Mouse (Mus musculus): ENCODE data around the gene Cops4. TPM values are rescaled to one million over a fixed set of nuclear protein-coding genes. Genes with fewer than 3 reads are reported as not detected.

Cops4 gene
- 19.4 and 27.5 TPM in 2 replicates for total RNA-seq (2015; ENCODE audit: low replicate concordance)
- 19.7 and 30.5 TPM in 2 replicates for total RNA-seq (2017; ENCODE audit: low replicate concordance)

GRCm38 (mm10) chr5:100518049-100519026, at the start of gene Cops4:
TSS of gene Cops4 (plus strand) at chr5:100518309.
- peak; percentile 98 for ATAC-seq (replicated peaks; ENCODE audit: low FRiP score, poor library complexity, severe bottlenecking)

GRCm38 (mm10) chr5:100476328-100476727, 41.8 kb upstream of the Cops4 start:
- ATAC-seq (replicated peaks; ENCODE audit: low FRiP score, poor library complexity, severe bottlenecking) = no peak

GRCm38 (mm10) chr5:100477604-100478003, 40.5 kb upstream of the Cops4 start:
- no peak for ATAC-seq (replicated peaks; ENCODE audit: low FRiP score, poor library complexity, severe bottlenecking)

GRCm38 (mm10) chr5:100483569-100483968, 34.5 kb upstream of the Cops4 start:
- no peak for ATAC-seq (replicated peaks; ENCODE audit: low FRiP score, poor library complexity, severe bottlenecking)

- no peak for ATAC-seq (replicated peaks; ENCODE audit: low FRiP score, poor library complexity, severe bottlenecking)
These were observed 31.0 kb upstream of the Cops4 start for GRCm38 (mm10) chr5:100487120-100487519.

GRCm38 (mm10) chr5:100488231-100488630, 29.9 kb upstream of the Cops4 start:
- no peak for ATAC-seq (replicated peaks; ENCODE audit: low FRiP score, poor library complexity, severe bottlenecking)

- ATAC-seq (replicated peaks; ENCODE audit: low FRiP score, poor library complexity, severe bottlenecking) = no peak
These were observed 28.8 kb upstream of the Cops4 start for GRCm38 (mm10) chr5:100489340-100489739.

- ATAC-seq (replicated peaks; ENCODE audit: low FRiP score, poor library complexity, severe bottlenecking) = no peak
These were observed 26.4 kb upstream of the Cops4 start for GRCm38 (mm10) chr5:100491704-100492103.

GRCm38 (mm10) chr5:100498436-100499180, 19.5 kb upstream of the Cops4 start:
- peak; percentile 87 for ATAC-seq (replicated peaks; ENCODE audit: low FRiP score, poor library complexity, severe bottlenecking)

- ATAC-seq (replicated peaks; ENCODE audit: low FRiP score, poor library complexity, severe bottlenecking) = no peak
These were observed 18.9 kb upstream of the Cops4 start for GRCm38 (mm10) chr5:100499243-100499642.

- ATAC-seq (replicated peaks; ENCODE audit: low FRiP score, poor library complexity, severe bottlenecking) = peak; percentile 53
These were observed 18.2 kb upstream of the Cops4 start for GRCm38 (mm10) chr5:100499831-100500304.

- peak; percentile 60 for ATAC-seq (replicated peaks; ENCODE audit: low FRiP score, poor library complexity, severe bottlenecking)
These were observed 17.6 kb upstream of the Cops4 start, which contains the start of gene Lin54 for GRCm38 (mm10) chr5:100500458-100500961. TSS of gene Lin54 (minus strand) at chr5:100500639.

GRCm38 (mm10) chr5:100501267-100501666, 16.8 kb upstream of the Cops4 start:
- ATAC-seq (replicated peaks; ENCODE audit: low FRiP score, poor library complexity, severe bottlenecking) = no peak

GRCm38 (mm10) chr5:100509247-100509646, 8.9 kb upstream of the Cops4 start:
- ATAC-seq (replicated peaks; ENCODE audit: low FRiP score, poor library complexity, severe bottlenecking) = no peak

- no peak for ATAC-seq (replicated peaks; ENCODE audit: low FRiP score, poor library complexity, severe bottlenecking)
These were observed 5.5 kb upstream of the Cops4 start for GRCm38 (mm10) chr5:100512576-100512975.

- ATAC-seq (replicated peaks; ENCODE audit: low FRiP score, poor library complexity, severe bottlenecking) = peak; percentile 18
These were observed 910 bp downstream of the Cops4 start for GRCm38 (mm10) chr5:100519027-100519411.

GRCm38 (mm10) chr5:100520223-100520622, 2.1 kb downstream of the Cops4 start:
- no peak for ATAC-seq (replicated peaks; ENCODE audit: low FRiP score, poor library complexity, severe bottlenecking)

- no peak for ATAC-seq (replicated peaks; ENCODE audit: low FRiP score, poor library complexity, severe bottlenecking)
These were observed 5.2 kb downstream of the Cops4 start for GRCm38 (mm10) chr5:100523331-100523730.

GRCm38 (mm10) chr5:100524921-100525320, 6.8 kb downstream of the Cops4 start:
- ATAC-seq (replicated peaks; ENCODE audit: low FRiP score, poor library complexity, severe bottlenecking) = no peak

GRCm38 (mm10) chr5:100525620-100526019, 7.5 kb downstream of the Cops4 start:
- ATAC-seq (replicated peaks; ENCODE audit: low FRiP score, poor library complexity, severe bottlenecking) = no peak

All from erythroblast, adult 5-6 weeks (primary cell).